Mouse (Mus musculus) hindbrain, embryonic 16.5 days (tissue): ENCODE measurements around the gene Foxo4. TPM values are rescaled to one million over a fixed set of nuclear protein-coding genes. Genes with fewer than 3 reads are reported as not detected.

Experiments used
- ATAC-seq: fragments of 200-750 bp; cut with Nextera tagmentation; 2 replicates; pipeline ENCODE4 v1.8.0; 2017; ENCODE audit warnings: moderate TSS enrichment, moderate library complexity
- H3K27ac ChIP-seq: fragments of 300-500 bp; sonication (generic); 2 replicates; pipeline ENCODE4 v1.5.1; 2014; ENCODE audit warnings: low read depth, mild to moderate bottlenecking, control low read depth, low read length, moderate library complexity
- H3K27me3 ChIP-seq: fragments of 300-500 bp; sonication (generic); replicated peaks from 2 replicates; pipeline ENCODE4 v1.6.1; 2014; ENCODE audit warnings: low read length; ENCODE audit not compliant: control insufficient read depth, insufficient read depth
- H3K36me3 ChIP-seq: fragments of 300-500 bp; sonication (generic); 2 replicates; pipeline ENCODE4 v1.6.1; 2014; ENCODE audit warnings: mild to moderate bottlenecking, low read length, moderate library complexity, mixed read lengths; ENCODE audit not compliant: control insufficient read depth, insufficient read depth
- H3K4me1 ChIP-seq: fragments of 300-500 bp; sonication (generic); 2 replicates; pipeline ENCODE4 v1.6.1; 2014; ENCODE audit warnings: low read depth, low read length; ENCODE audit not compliant: control insufficient read depth, insufficient read depth
- H3K4me2 ChIP-seq: fragments of 300-500 bp; sonication (generic); 2 replicates; pipeline ENCODE4 v1.6.1; 2014; ENCODE audit warnings: mild to moderate bottlenecking, low read length, control low read depth, moderate library complexity
- H3K4me3 ChIP-seq: fragments of 300-500 bp; sonication (generic); 2 replicates; pipeline ENCODE4 v1.5.1; 2014; ENCODE audit warnings: mild to moderate bottlenecking, low read length, control low read depth, moderate library complexity
- H3K9ac ChIP-seq: fragments of 300-500 bp; sonication (generic); 2 replicates; pipeline ENCODE4 v1.6.1; 2014; ENCODE audit warnings: low read depth, mild to moderate bottlenecking, control low read depth, low read length, moderate library complexity
- H3K9me3 ChIP-seq: fragments of 300-500 bp; sonication (generic); 2 replicates; pipeline ENCODE4 v1.6.1; 2014; ENCODE audit warnings: mild to moderate bottlenecking, low read length, moderate library complexity; ENCODE audit not compliant: control insufficient read depth
- WGBS: fragments of 180-500 bp; shearing (Covaris S2); extraction: QIAGEN DNeasy Blood & Tissue Kit; methylation state at CpG from one replicate; pipeline ENCODE4 v1.1.7; 2014; 5-methylcytosine and 5-hydroxymethylcytosine counted together
- polyA plus RNA-seq: library from polyadenylated mRNA; unstranded; fragments of >200 nt; fragmentation: Nextera tagmentation; extraction: Ambion mirVana; gene quantifications from 2 replicates; pipeline ENCODE4 v1.2.1, GENCODE M21; 2015

The Foxo4 gene
- polyA plus RNA-seq, 1 experiment from 2014 or later, result 0.70 TPM

- WGBS, result 89% methylated on average over 3 of the region's 3 CpGs
- no peaks in the 10 kb centered on the region; the same call in 1 of the 2 replicates for H3K27me3 ChIP-seq
- no peak overlapping the region for H3K9ac ChIP-seq
- no peak overlapping the region for H3K4me2 ChIP-seq
- no peak overlapping the region for H3K4me3 ChIP-seq
- ATAC-seq, result no peak
- no peaks in the 10 kb centered on the region for H3K9me3 ChIP-seq
- H3K4me1 ChIP-seq, result no peaks in the 10 kb centered on the region
- H3K36me3 ChIP-seq, result peaks cover 13% of the 10 kb centered on the region
- no peak overlapping the region for H3K27ac ChIP-seq
These were observed 33.2 kb downstream of the Foxo4 start for GRCm38 (mm10) chrX:101287543-101287942.

- no peaks in the 10 kb centered on the region for H3K4me1 ChIP-seq
- no peaks in the 10 kb centered on the region; the same call in 1 of the 2 replicates for H3K27me3 ChIP-seq
- H3K9me3 ChIP-seq, result no peaks in the 10 kb centered on the region
- no peak overlapping the region for H3K4me2 ChIP-seq
- 92% methylated on average over 6 of the region's 6 CpGs for WGBS
- H3K4me3 ChIP-seq, result no peak overlapping the region
- peaks cover 13% of the 10 kb centered on the region for H3K36me3 ChIP-seq
- ATAC-seq, result no peak
- no peak overlapping the region for H3K9ac ChIP-seq
- H3K27ac ChIP-seq, result no peak overlapping the region
These were observed 34.1 kb downstream of the Foxo4 start for GRCm38 (mm10) chrX:101288432-101288831.

- Histone ChIP-seq H3K9me3 (no peaks in the 10 kb centered on the region), H3K4me2 (no peak overlapping the region), H3K9ac (no peak overlapping the region), H3K27me3 (no peaks in the 10 kb centered on the region; the same call in 1 of the 2 replicates), H3K36me3 (peaks cover 13% of the 10 kb centered on the region), H3K27ac (no peak overlapping the region), H3K4me3 (no peak overlapping the region), H3K4me1 (no peaks in the 10 kb centered on the region)
- 93% methylated on average over 7 of the region's 7 CpGs for WGBS
- ATAC-seq, result no peak
These were observed 34.7 kb downstream of the Foxo4 start for GRCm38 (mm10) chrX:101289037-101289436.

GRCm38 (mm10) chrX:101290111-101290510 lies 35.8 kb downstream of the Foxo4 start:
- no peak for ATAC-seq
- 92% methylated on average over 10 of the region's 10 CpGs for WGBS
- Histone ChIP-seq H3K27ac (no peak overlapping the region), H3K9ac (no peak overlapping the region), H3K4me2 (no peak overlapping the region), H3K27me3 (no peaks in the 10 kb centered on the region; the same call in 1 of the 2 replicates), H3K36me3 (peaks cover 12% of the 10 kb centered on the region), H3K4me1 (no peaks in the 10 kb centered on the region), H3K4me3 (no peak overlapping the region), H3K9me3 (no peaks in the 10 kb centered on the region)

GRCm38 (mm10) chrX:101299055-101299454 lies 44.7 kb downstream of the Foxo4 start, which contains the start of gene Nlgn3:
Gene Nlgn3 (plus strand): TSS chrX:101299168.
- Histone ChIP-seq H3K9ac (peak within 1 kb of the TSS; percentile 72), H3K4me3 (peak within 1 kb of the TSS; percentile 54), H3K36me3 (no peaks in the 10 kb centered on the region), H3K4me2 (peak within 1 kb of the TSS; percentile 59), H3K9me3 (no peaks in the 10 kb centered on the region), H3K4me1 (peaks cover 23% of the 10 kb centered on the region; the same call in 1 of the 2 replicates), H3K27me3 (no peaks in the 10 kb centered on the region), H3K27ac (peak within 1 kb of the TSS; percentile 90)
- ATAC-seq, result peak; percentile 48
- WGBS, result 29% methylated on average over 11 of the region's 24 CpGs

- H3K9me3 ChIP-seq, result no peaks in the 10 kb centered on the region
- peak overlapping the region; percentile 72 for H3K9ac ChIP-seq
- no peaks in the 10 kb centered on the region for H3K36me3 ChIP-seq
- H3K27ac ChIP-seq, result peak overlapping the region; percentile 90
- WGBS, result 33% methylated on average over 7 of the region's 13 CpGs
- H3K4me1 ChIP-seq, result peaks cover 29% of the 10 kb centered on the region; the same call in 1 of the 2 replicates
- no peaks in the 10 kb centered on the region for H3K27me3 ChIP-seq
- peak; percentile 73 for ATAC-seq
- H3K4me3 ChIP-seq, result peak overlapping the region; percentile 54
- H3K4me2 ChIP-seq, result peak overlapping the region; percentile 59
These were observed 45.4 kb downstream of the Foxo4 start for GRCm38 (mm10) chrX:101299473-101300426.

GRCm38 (mm10) chrX:101300427-101301030 lies 46.2 kb downstream of the Foxo4 start:
- Histone ChIP-seq H3K27me3 (no peaks in the 10 kb centered on the region), H3K36me3 (no peaks in the 10 kb centered on the region), H3K4me2 (peak overlapping the region; percentile 59), H3K9me3 (no peaks in the 10 kb centered on the region), H3K4me1 (peaks cover 30% of the 10 kb centered on the region; the same call in 1 of the 2 replicates), H3K4me3 (peak overlapping the region; percentile 54), H3K9ac (peak overlapping the region; percentile 72), H3K27ac (peak overlapping the region; percentile 90)
- ATAC-seq, result peak; percentile 48
- WGBS, result 22% methylated on average over 13 of the region's 13 CpGs

- no peaks in the 10 kb centered on the region for H3K27me3 ChIP-seq
- H3K27ac ChIP-seq, result no peak overlapping the region
- peaks cover 30% of the 10 kb centered on the region; the same call in 1 of the 2 replicates for H3K4me1 ChIP-seq
- H3K4me2 ChIP-seq, result peak overlapping the region; percentile 59
- peak overlapping the region; percentile 54 for H3K4me3 ChIP-seq
- no peaks in the 10 kb centered on the region for H3K36me3 ChIP-seq
- H3K9me3 ChIP-seq, result no peaks in the 10 kb centered on the region
- 51% methylated on average over 9 of the region's 9 CpGs for WGBS
- H3K9ac ChIP-seq, result peak overlapping the region; percentile 43; the same call in 1 of the 2 replicates
- no peak for ATAC-seq
These were observed 47.3 kb downstream of the Foxo4 start for GRCm38 (mm10) chrX:101301654-101302053.

- H3K9me3 ChIP-seq, result no peaks in the 10 kb centered on the region
- no peaks in the 10 kb centered on the region for H3K27me3 ChIP-seq
- no peak for ATAC-seq
- no peak overlapping the region for H3K4me2 ChIP-seq
- no peak overlapping the region for H3K27ac ChIP-seq
- peaks cover 27% of the 10 kb centered on the region; the same call in 1 of the 2 replicates for H3K4me1 ChIP-seq
- H3K36me3 ChIP-seq, result peaks cover 1% of the 10 kb centered on the region; the same call in 1 of the 2 replicates
- no peak overlapping the region for H3K9ac ChIP-seq
- WGBS, result 38% methylated on average over 2 of the region's 2 CpGs
- no peak overlapping the region for H3K4me3 ChIP-seq
These were observed 50.3 kb downstream of the Foxo4 start for GRCm38 (mm10) chrX:101304646-101305045.
